Mouse (Mus musculus): Measurements from ENCODE around the gene Capn13. TPM values are rescaled to one million over a fixed set of nuclear protein-coding genes. Genes with fewer than 3 reads are reported as not detected.

Capn13 gene
- total and polyA plus RNA-seq, 2 experiments from 2014 or later: not detected

DNA sequence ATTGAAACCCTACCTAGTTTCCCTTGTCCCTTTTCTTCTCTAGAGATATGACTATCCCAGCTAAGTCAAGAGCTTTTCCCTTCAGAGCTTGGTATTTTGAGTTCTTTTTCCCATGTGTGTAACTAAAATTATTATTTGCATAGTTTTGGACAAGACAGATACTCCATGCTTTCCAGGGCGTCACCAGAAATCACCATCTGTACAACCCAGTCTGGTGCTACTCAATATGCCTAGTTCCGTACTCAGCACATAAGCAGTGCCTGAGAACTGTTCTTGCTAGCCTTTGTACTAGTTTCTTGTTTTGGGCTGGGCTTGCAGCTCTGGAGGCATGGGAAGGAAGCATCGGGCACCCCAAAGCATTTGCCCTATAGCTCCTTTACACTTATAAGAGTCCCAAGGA, 19.0 kb downstream of the Capn13 start:
- 85% methylated on average over 3 of the region's 3 CpGs for WGBS
- DNase-seq (ENCODE audit: low spot score) (no peak), ATAC-seq (ENCODE audit: insufficient read depth, low read depth) (no peak)
- H3K27me3 ChIP-seq (ENCODE audit: control insufficient read depth, insufficient read depth, low read length): no peaks in the 10 kb centered on the region
- no peaks in the 10 kb centered on the region for H3K36me3 ChIP-seq (replicated peaks; ENCODE audit: control insufficient read depth, insufficient read depth, low read length)
- TF ChIP-seq EP300 (IDR thresholded peaks at IDR 0.05; ENCODE audit: low read depth) (no peak), CTCF (IDR thresholded peaks at IDR 0.05; ENCODE audit: low read depth) (no peak)
- H3K4me1 ChIP-seq (ENCODE audit: control insufficient read depth, insufficient read depth): no peaks in the 10 kb centered on the region
- H3K9ac ChIP-seq (replicated peaks; ENCODE audit: low read depth, low read length): no peak overlapping the region
- H3K27ac ChIP-seq (ENCODE audit: low read depth): no peak overlapping the region
- H3K9me3 ChIP-seq (replicated peaks; ENCODE audit: control insufficient read depth, low read length): no peaks in the 10 kb centered on the region
- no peak overlapping the region for H3K4me2 ChIP-seq (ENCODE audit: low read depth, low read length)
- H3K4me3 ChIP-seq (ENCODE audit: low read depth, low read length): no peak overlapping the region

GRCm38 (mm10) chr17:73377778-73378484, 22.7 kb downstream of the Capn13 start:
- H3K27me3 ChIP-seq (ENCODE audit: control insufficient read depth, insufficient read depth, low read length): no peaks in the 10 kb centered on the region
- TF ChIP-seq EP300 (IDR thresholded peaks at IDR 0.05; ENCODE audit: low read depth): no peak
- TF ChIP-seq CTCF (IDR thresholded peaks at IDR 0.05; ENCODE audit: low read depth): no peak
- DNase-seq (ENCODE audit: low spot score) (no peak), ATAC-seq (ENCODE audit: insufficient read depth, low read depth) (no peak)
- no peaks in the 10 kb centered on the region for H3K9me3 ChIP-seq (replicated peaks; ENCODE audit: control insufficient read depth, low read length)
- H3K4me2 ChIP-seq (ENCODE audit: low read depth, low read length): no peak overlapping the region
- H3K27ac ChIP-seq (ENCODE audit: low read depth): no peak overlapping the region
- no peak overlapping the region for H3K9ac ChIP-seq (replicated peaks; ENCODE audit: low read depth, low read length)
- no peaks in the 10 kb centered on the region for H3K4me1 ChIP-seq (ENCODE audit: control insufficient read depth, insufficient read depth)
- H3K4me3 ChIP-seq (ENCODE audit: low read depth, low read length): no peak overlapping the region
- no peaks in the 10 kb centered on the region for H3K36me3 ChIP-seq (replicated peaks; ENCODE audit: control insufficient read depth, insufficient read depth, low read length)
- WGBS: 53% methylated on average over 7 of the region's 7 CpGs

- DNase-seq (ENCODE audit: low spot score) (no peak), ATAC-seq (ENCODE audit: insufficient read depth, low read depth) (no peak)
- no peaks in the 10 kb centered on the region for H3K9me3 ChIP-seq (replicated peaks; ENCODE audit: control insufficient read depth, low read length)
- no peaks in the 10 kb centered on the region for H3K27me3 ChIP-seq (ENCODE audit: control insufficient read depth, insufficient read depth, low read length)
- no peak overlapping the region for H3K27ac ChIP-seq (ENCODE audit: low read depth)
- H3K4me1 ChIP-seq (ENCODE audit: control insufficient read depth, insufficient read depth): no peaks in the 10 kb centered on the region
- WGBS: 70% methylated on average over 3 of the region's 3 CpGs
- TF ChIP-seq CTCF (IDR thresholded peaks at IDR 0.05; ENCODE audit: low read depth) (no peak), EP300 (IDR thresholded peaks at IDR 0.05; ENCODE audit: low read depth) (no peak)
- H3K4me3 ChIP-seq (ENCODE audit: low read depth, low read length): no peak overlapping the region
- H3K9ac ChIP-seq (replicated peaks; ENCODE audit: low read depth, low read length): no peak overlapping the region
- no peak overlapping the region for H3K4me2 ChIP-seq (ENCODE audit: low read depth, low read length)
- no peaks in the 10 kb centered on the region for H3K36me3 ChIP-seq (replicated peaks; ENCODE audit: control insufficient read depth, insufficient read depth, low read length)
Measured at GRCm38 (mm10) chr17:73367334-73367733, 33.3 kb downstream of the Capn13 start.

GRCm38 (mm10) chr17:73361054-73361453, 39.6 kb downstream of the Capn13 start:
- Histone ChIP-seq H3K9ac (replicated peaks; ENCODE audit: low read depth, low read length) (no peak overlapping the region), H3K27me3 (ENCODE audit: control insufficient read depth, insufficient read depth, low read length) (no peaks in the 10 kb centered on the region), H3K36me3 (replicated peaks; ENCODE audit: control insufficient read depth, insufficient read depth, low read length) (no peaks in the 10 kb centered on the region), H3K4me1 (ENCODE audit: control insufficient read depth, insufficient read depth) (no peaks in the 10 kb centered on the region), H3K9me3 (replicated peaks; ENCODE audit: control insufficient read depth, low read length) (no peaks in the 10 kb centered on the region), H3K4me2 (ENCODE audit: low read depth, low read length) (no peak overlapping the region), H3K27ac (ENCODE audit: low read depth) (no peak overlapping the region), H3K4me3 (ENCODE audit: low read depth, low read length) (no peak overlapping the region)
- DNase-seq (ENCODE audit: low spot score) (no peak), ATAC-seq (ENCODE audit: insufficient read depth, low read depth) (no peak)
- TF ChIP-seq CTCF (IDR thresholded peaks at IDR 0.05; ENCODE audit: low read depth) (no peak), EP300 (IDR thresholded peaks at IDR 0.05; ENCODE audit: low read depth) (no peak)
- 72% methylated on average over 5 of the region's 5 CpGs for WGBS

DNA sequence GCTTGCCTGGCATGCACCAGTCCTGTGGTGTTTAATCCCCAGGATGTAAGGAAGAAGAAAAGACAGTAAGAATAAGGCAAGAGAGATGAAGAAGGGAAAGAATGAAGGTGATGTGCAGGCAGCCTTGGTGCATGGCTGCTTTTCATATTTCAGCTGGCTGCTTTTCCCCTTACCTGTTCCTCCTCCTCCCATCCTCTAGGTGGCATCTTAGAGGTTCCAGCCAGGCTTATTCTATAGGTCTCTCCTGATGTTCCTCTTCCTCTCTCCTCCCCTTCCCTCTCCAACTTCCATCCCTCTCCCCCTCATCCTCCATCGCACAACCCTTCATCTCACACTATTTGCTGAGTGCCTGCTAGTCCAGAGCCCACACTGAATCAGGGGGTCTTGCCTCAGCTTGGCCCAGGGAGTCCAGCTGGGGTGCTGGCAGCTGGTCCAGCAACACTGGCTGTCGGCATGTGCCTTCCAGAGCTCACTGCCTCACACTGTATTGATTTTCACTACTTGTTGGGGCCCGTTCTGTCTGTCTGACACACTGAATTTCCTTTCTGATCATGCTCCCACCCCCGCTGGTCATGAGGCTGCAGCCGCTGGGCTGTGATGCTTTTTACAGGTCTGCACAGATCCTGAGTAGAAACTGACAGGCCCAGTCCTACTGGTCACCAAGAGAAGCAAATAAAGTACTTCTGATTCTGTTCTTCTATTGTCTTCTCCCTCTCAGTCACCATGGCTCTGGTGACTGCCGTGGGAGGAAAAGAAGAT, 56.9 kb downstream of the Capn13 start:
- Histone ChIP-seq H3K4me1 (ENCODE audit: control insufficient read depth, insufficient read depth) (no peaks in the 10 kb centered on the region), H3K9me3 (replicated peaks; ENCODE audit: control insufficient read depth, low read length) (no peaks in the 10 kb centered on the region), H3K27ac (ENCODE audit: low read depth) (no peak overlapping the region), H3K4me3 (ENCODE audit: low read depth, low read length) (no peak overlapping the region), H3K36me3 (replicated peaks; ENCODE audit: control insufficient read depth, insufficient read depth, low read length) (no peaks in the 10 kb centered on the region), H3K9ac (replicated peaks; ENCODE audit: low read depth, low read length) (no peak overlapping the region), H3K27me3 (ENCODE audit: control insufficient read depth, insufficient read depth, low read length) (no peaks in the 10 kb centered on the region), H3K4me2 (ENCODE audit: low read depth, low read length) (no peak overlapping the region)
- ATAC-seq (ENCODE audit: insufficient read depth, low read depth): no peak
- TF ChIP-seq EP300 (IDR thresholded peaks at IDR 0.05; ENCODE audit: low read depth) (no peak), CTCF (IDR thresholded peaks at IDR 0.05; ENCODE audit: low read depth) (peak; percentile 39)
- 81% methylated on average over 6 of the region's 6 CpGs for WGBS
- DNase-seq (ENCODE audit: low spot score): no peak
